ENCODE assay signal across 8 mouse cellular contexts in genomic region chr17:12507654-12508204, GRCm38 (mm10). TPM values are rescaled to one million over a fixed set of nuclear protein-coding genes. Genes with fewer than 3 reads are reported as not detected.
DNase-seq lines count a peak whose midpoint lies in the region; ATAC-seq and TF ChIP-seq lines count a peak whose summit lies in the region.

Slc22a3 (minus strand) TSS chr17:12507704.

- ATAC-seq in lung, postnatal 0 days: no peak
- no peak for ATAC-seq in forebrain, embryonic 15.5 days (replicated peaks)
- no peak for ATAC-seq in limb, embryonic 15.5 days (ENCODE audit: insufficient number of reproducible peaks, low FRiP score, low TSS enrichment, low read depth)
- ATAC-seq in stomach, embryonic 14.5 days (ENCODE audit: insufficient number of reproducible peaks, insufficient read depth, low FRiP score, low read depth): no peak

- DNase-seq in lung, postnatal 0 days (ENCODE audit: low spot score): no peak
- DNase-seq in lung, postnatal 25 days (ENCODE audit: low spot score): no peak
- no peak for DNase-seq in left cerebral cortex, adult 8-10 months (ENCODE audit: low spot score in 2 of 2)
- no peak for DNase-seq in right cerebral cortex, adult 18-20 months
- no peak for DNase-seq in gastrocnemius, postnatal 36 days

- peak within 1 kb of the TSS; percentile 50 for H3K4me2 ChIP-seq in lung, postnatal 0 days (replicated peaks; ENCODE audit: low read depth, low read length)
- H3K4me2 ChIP-seq in forebrain, embryonic 15.5 days (replicated peaks): peak within 1 kb of the TSS; percentile 46
- H3K4me2 ChIP-seq in limb, embryonic 15.5 days: peak within 1 kb of the TSS; percentile 67
- H3K4me2 ChIP-seq in stomach, embryonic 14.5 days (replicated peaks; ENCODE audit: low read depth, low read length): peak within 1 kb of the TSS; percentile 72

- 22% methylated on average over 14 of the region's 14 CpGs for WGBS in lung, postnatal 0 days
- 13% methylated on average over 14 of the region's 14 CpGs for WGBS in forebrain, embryonic 15.5 days
- WGBS in limb, embryonic 15.5 days: 15% methylated on average over 14 of the region's 14 CpGs
- 16% methylated on average over 14 of the region's 14 CpGs for WGBS in stomach, embryonic 14.5 days

- H3K9ac ChIP-seq in lung, postnatal 0 days (replicated peaks; ENCODE audit: low read depth): no peak within 1 kb of the TSS
- H3K9ac ChIP-seq in forebrain, embryonic 15.5 days (replicated peaks): no peak within 1 kb of the TSS
- 0 out of 2 replicates have a peak within 1 kb of the TSS, but pooled peaks have one; percentile 0 for H3K9ac ChIP-seq in limb, embryonic 15.5 days
- no peak within 1 kb of the TSS for H3K9ac ChIP-seq in stomach, embryonic 14.5 days (replicated peaks; ENCODE audit: low read depth, low read length)

- intact Hi-C loops in gastrocnemius, postnatal 36 days (cut with DNase I): no loop called here

- H3K27ac ChIP-seq in lung, postnatal 0 days (ENCODE audit: low read length): no peak within 1 kb of the TSS
- H3K27ac ChIP-seq in forebrain, embryonic 15.5 days (replicated peaks): no peak within 1 kb of the TSS
- H3K27ac ChIP-seq in limb, embryonic 15.5 days: no peak within 1 kb of the TSS
- no peak within 1 kb of the TSS for H3K27ac ChIP-seq in stomach, embryonic 14.5 days (ENCODE audit: low read length)

- H3K9me3 ChIP-seq in lung, postnatal 0 days (ENCODE audit: low read length): no peaks in the 10 kb centered on the region
- H3K9me3 ChIP-seq in forebrain, embryonic 15.5 days: no peaks in the 10 kb centered on the region
- no peaks in the 10 kb centered on the region for H3K9me3 ChIP-seq in limb, embryonic 15.5 days
- no peaks in the 10 kb centered on the region for H3K9me3 ChIP-seq in stomach, embryonic 14.5 days (ENCODE audit: control insufficient read depth, low read depth, low read length)

- H3K36me3 ChIP-seq in lung, postnatal 0 days (ENCODE audit: insufficient read depth, low read length): no peaks in the 10 kb centered on the region
- H3K36me3 ChIP-seq in forebrain, embryonic 15.5 days: no peaks in the 10 kb centered on the region
- H3K36me3 ChIP-seq in limb, embryonic 15.5 days: no peaks in the 10 kb centered on the region
- H3K36me3 ChIP-seq in stomach, embryonic 14.5 days (ENCODE audit: control insufficient read depth, insufficient read depth, low read length): no peaks in the 10 kb centered on the region

- no peak for TF ChIP-seq CTCF in lung, postnatal 0 days (IDR thresholded peaks at IDR 0.05)

- peak within 1 kb of the TSS; percentile 30 for H3K4me3 ChIP-seq in lung, postnatal 0 days (ENCODE audit: low read depth, low read length)
- H3K4me3 ChIP-seq in forebrain, embryonic 15.5 days: peak within 1 kb of the TSS; percentile 32
- peak within 1 kb of the TSS; percentile 39 for H3K4me3 ChIP-seq in limb, embryonic 15.5 days
- peak within 1 kb of the TSS; percentile 37 for H3K4me3 ChIP-seq in stomach, embryonic 14.5 days (ENCODE audit: low read depth, low read length)

- H3K27me3 ChIP-seq in lung, postnatal 0 days (replicated peaks; ENCODE audit: insufficient read depth, low read length): peaks cover 27% of the 10 kb centered on the region
- peaks cover 41% of the 10 kb centered on the region for H3K27me3 ChIP-seq in forebrain, embryonic 15.5 days
- peaks cover 51% of the 10 kb centered on the region for H3K27me3 ChIP-seq in limb, embryonic 15.5 days
- peaks cover 29% of the 10 kb centered on the region for H3K27me3 ChIP-seq in stomach, embryonic 14.5 days (ENCODE audit: control insufficient read depth, insufficient read depth, low read length)

- no peak for TF ChIP-seq EP300 in lung, postnatal 0 days (IDR thresholded peaks at IDR 0.05)

- no peaks in the 10 kb centered on the region for H3K4me1 ChIP-seq in lung, postnatal 0 days (ENCODE audit: insufficient read depth, low read depth, low read length)
- peaks cover 7% of the 10 kb centered on the region; the same call in 1 of the 2 replicates for H3K4me1 ChIP-seq in forebrain, embryonic 15.5 days
- peaks cover 9% of the 10 kb centered on the region for H3K4me1 ChIP-seq in limb, embryonic 15.5 days
- peaks cover 4% of the 10 kb centered on the region; the same call in 1 of the 2 replicates for H3K4me1 ChIP-seq in stomach, embryonic 14.5 days (ENCODE audit: control insufficient read depth, insufficient read depth, low read length)

RNA-seq across cellular contexts. Expression of gene Slc22a3, which starts in this region (rescaled TPM):
- 1.7 and 1.9 TPM in 2 replicates for polyA plus RNA-seq in lung, postnatal 0 days (2015; fragmentation: Nextera tagmentation; extraction: Ambion mirVana)
- 0.15 and 0.51 TPM in 2 replicates for polyA plus RNA-seq in forebrain, embryonic 15.5 days (2015; fragmentation: Nextera tagmentation; extraction: Ambion mirVana)
- polyA plus RNA-seq in limb, embryonic 15.5 days (2015; fragmentation: Nextera tagmentation; extraction: Ambion mirVana): 1.1 and 2.1 TPM in 2 replicates
- polyA plus RNA-seq in stomach, embryonic 14.5 days (2014; fragmentation: Nextera tagmentation; extraction: Ambion mirVana): 0.11 and 0.45 TPM in 2 replicates
- 1 to 10 TPM; 2.6 to 3.5 (median 3.1) TPM for total RNA-seq in left cerebral cortex, adult 8-10 months (2022)
- total RNA-seq in gastrocnemius, postnatal 36 days (2021): 1 to 10 TPM; 1.7 to 1.9 TPM
